Mouse (Mus musculus) hindbrain, embryonic 12.5 days (tissue): ENCODE measurements at regions not wholly inside any gene's neighbourhood (a gene's known extent, or its start where the extent isn't known, plus 50 kb on each side); places are given as distances from the start of the nearest gene placed in this dataset.

Experiments used
- ATAC-seq: fragments of 200-750 bp; cut with Nextera tagmentation; 2 replicates; pipeline ENCODE4 v1.8.0; 2017; ENCODE audit warnings: moderate TSS enrichment; ENCODE audit not compliant: low FRiP score
- H3K27ac ChIP-seq: fragments of 300-500 bp; sonication (generic); 2 replicates; pipeline ENCODE4 v1.5.1; 2016; ENCODE audit warnings: mild to moderate bottlenecking
- H3K27me3 ChIP-seq: fragments of 300-500 bp; sonication (generic); 2 replicates; pipeline ENCODE4 v1.6.1; 2016; ENCODE audit warnings: mild to moderate bottlenecking
- H3K36me3 ChIP-seq: fragments of 300-500 bp; sonication (generic); 2 replicates; pipeline ENCODE4 v1.6.1; 2016; ENCODE audit warnings: mild to moderate bottlenecking
- H3K4me1 ChIP-seq: fragments of 300-500 bp; sonication (generic); 2 replicates; pipeline ENCODE4 v1.6.1; 2016
- H3K4me2 ChIP-seq: fragments of 300-500 bp; sonication (generic); replicated peaks from 2 replicates; pipeline ENCODE4 v1.6.1; 2016; ENCODE audit warnings: mild to moderate bottlenecking
- H3K4me3 ChIP-seq: fragments of 300-500 bp; sonication (generic); 2 replicates; pipeline ENCODE4 v1.5.1; 2016; ENCODE audit warnings: mild to moderate bottlenecking
- H3K9ac ChIP-seq: fragments of 300-500 bp; sonication (generic); 2 replicates; pipeline ENCODE4 v1.6.1; 2016; ENCODE audit warnings: mild to moderate bottlenecking, moderate library complexity
- H3K9me3 ChIP-seq: fragments of 300-500 bp; sonication (generic); replicated peaks from 2 replicates; pipeline ENCODE4 v1.6.1; 2016; ENCODE audit warnings: mild to moderate bottlenecking
- WGBS: fragments of 180-500 bp; shearing (Covaris S2); methylation state at CpG from one replicate; pipeline ENCODE4 v1.1.7; 2016; 5-methylcytosine and 5-hydroxymethylcytosine counted together

GRCm38 (mm10) chr13:71874986-71875385 is 88.5 kb downstream of the Irx1 start:
- no peak overlapping the region for H3K4me2 ChIP-seq
- WGBS, result 84% methylated on average over 5 of the region's 5 CpGs
- ATAC-seq, result no peak
- H3K27ac ChIP-seq, result no peak overlapping the region
- no peak overlapping the region for H3K4me3 ChIP-seq
- H3K4me1 ChIP-seq, result no peaks in the 10 kb centered on the region
- no peak overlapping the region for H3K9ac ChIP-seq
- no peaks in the 10 kb centered on the region for H3K36me3 ChIP-seq
- no peaks in the 10 kb centered on the region for H3K9me3 ChIP-seq
- no peaks in the 10 kb centered on the region for H3K27me3 ChIP-seq

- H3K4me2 ChIP-seq, result no peak overlapping the region
- 74% methylated on average over 6 of the region's 6 CpGs for WGBS
- no peaks in the 10 kb centered on the region for H3K9me3 ChIP-seq
- H3K27me3 ChIP-seq, result no peaks in the 10 kb centered on the region
- no peak overlapping the region for H3K4me3 ChIP-seq
- H3K27ac ChIP-seq, result no peak overlapping the region
- H3K36me3 ChIP-seq, result no peaks in the 10 kb centered on the region
- H3K9ac ChIP-seq, result no peak overlapping the region
- no peaks in the 10 kb centered on the region for H3K4me1 ChIP-seq
- no peak for ATAC-seq
These were observed 94.8 kb downstream of the Irx1 start for GRCm38 (mm10) chr13:71868763-71869162.

- 72% methylated on average over 7 of the region's 7 CpGs for WGBS
- H3K27me3 ChIP-seq, result no peaks in the 10 kb centered on the region
- no peak for ATAC-seq
- H3K4me2 ChIP-seq, result no peak overlapping the region
- H3K9ac ChIP-seq, result no peak overlapping the region
- H3K4me1 ChIP-seq, result no peaks in the 10 kb centered on the region
- H3K27ac ChIP-seq, result no peak overlapping the region
- H3K9me3 ChIP-seq, result no peaks in the 10 kb centered on the region
- H3K4me3 ChIP-seq, result no peak overlapping the region
- no peaks in the 10 kb centered on the region for H3K36me3 ChIP-seq
These were observed 110.0 kb downstream of the Irx1 start for GRCm38 (mm10) chr13:71853426-71854025.

- Histone ChIP-seq H3K9me3 (no peaks in the 10 kb centered on the region), H3K4me2 (no peak overlapping the region), H3K4me3 (no peak overlapping the region), H3K36me3 (no peaks in the 10 kb centered on the region), H3K27me3 (no peaks in the 10 kb centered on the region), H3K4me1 (peaks cover 5% of the 10 kb centered on the region; the same call in 1 of the 2 replicates), H3K9ac (no peak overlapping the region), H3K27ac (no peak overlapping the region)
- ATAC-seq, result peak; percentile 89
- 49% methylated on average over 16 of the region's 16 CpGs for WGBS
These were observed 159.2 kb downstream of the Irx1 start for GRCm38 (mm10) chr13:71804032-71804958.

- no peaks in the 10 kb centered on the region for H3K9me3 ChIP-seq
- no peak overlapping the region for H3K9ac ChIP-seq
- no peaks in the 10 kb centered on the region for H3K36me3 ChIP-seq
- H3K4me3 ChIP-seq, result no peak overlapping the region
- H3K27ac ChIP-seq, result no peak overlapping the region
- 88% methylated on average over 6 of the region's 6 CpGs for WGBS
- ATAC-seq, result no peak
- no peaks in the 10 kb centered on the region for H3K4me1 ChIP-seq
- no peak overlapping the region for H3K4me2 ChIP-seq
- H3K27me3 ChIP-seq, result no peaks in the 10 kb centered on the region; the same call in 1 of the 2 replicates
These were observed 165.2 kb downstream of the Irx1 start for GRCm38 (mm10) chr13:71798288-71798687.

- Histone ChIP-seq H3K27me3 (no peaks in the 10 kb centered on the region), H3K4me1 (peaks cover 4% of the 10 kb centered on the region; the same call in 1 of the 2 replicates), H3K9ac (no peak overlapping the region), H3K4me2 (no peak overlapping the region), H3K27ac (0 out of 2 replicates have a peak overlapping the region, but pooled peaks have one; percentile 19), H3K36me3 (no peaks in the 10 kb centered on the region), H3K4me3 (no peak overlapping the region), H3K9me3 (no peaks in the 10 kb centered on the region)
- WGBS, result 41% methylated on average over 10 of the region's 10 CpGs
- ATAC-seq, result peak; percentile 64; the same call in 1 of the 2 replicates
These were observed 178.8 kb downstream of the Irx1 start for GRCm38 (mm10) chr13:71784740-71785139.

GRCm38 (mm10) chr13:71747003-71747965 is 216.2 kb downstream of the Irx1 start:
- Histone ChIP-seq H3K9me3 (no peaks in the 10 kb centered on the region), H3K4me2 (no peak overlapping the region), H3K27ac (no peak overlapping the region), H3K9ac (no peak overlapping the region), H3K4me1 (no peaks in the 10 kb centered on the region), H3K36me3 (no peaks in the 10 kb centered on the region), H3K27me3 (no peaks in the 10 kb centered on the region), H3K4me3 (no peak overlapping the region)
- 84% methylated on average over 11 of the region's 11 CpGs for WGBS
- no peak for ATAC-seq

GRCm38 (mm10) chr13:71746534-71746933 is 217.0 kb downstream of the Irx1 start:
- Histone ChIP-seq H3K4me1 (no peaks in the 10 kb centered on the region), H3K9me3 (no peaks in the 10 kb centered on the region), H3K4me2 (no peak overlapping the region), H3K4me3 (no peak overlapping the region), H3K36me3 (no peaks in the 10 kb centered on the region), H3K9ac (no peak overlapping the region), H3K27me3 (no peaks in the 10 kb centered on the region), H3K27ac (no peak overlapping the region)
- no peak for ATAC-seq
- WGBS, result 56% methylated on average over 3 of the region's 3 CpGs

GRCm38 (mm10) chr13:71736821-71737345 is 226.6 kb downstream of the Irx1 start:
- no peaks in the 10 kb centered on the region; the same call in 1 of the 2 replicates for H3K4me1 ChIP-seq
- ATAC-seq, result no peak
- no peak overlapping the region for H3K4me3 ChIP-seq
- no peak overlapping the region for H3K27ac ChIP-seq
- no peaks in the 10 kb centered on the region for H3K27me3 ChIP-seq
- H3K9me3 ChIP-seq, result no peaks in the 10 kb centered on the region
- WGBS, result 82% methylated on average over 8 of the region's 8 CpGs
- H3K9ac ChIP-seq, result no peak overlapping the region
- H3K4me2 ChIP-seq, result no peak overlapping the region
- no peaks in the 10 kb centered on the region for H3K36me3 ChIP-seq

GRCm38 (mm10) chr13:71734261-71734660 is 229.3 kb downstream of the Irx1 start:
- ATAC-seq, result no peak
- H3K9me3 ChIP-seq, result no peaks in the 10 kb centered on the region
- no peak overlapping the region for H3K27ac ChIP-seq
- no peaks in the 10 kb centered on the region for H3K36me3 ChIP-seq
- H3K9ac ChIP-seq, result no peak overlapping the region
- no peaks in the 10 kb centered on the region; the same call in 1 of the 2 replicates for H3K4me1 ChIP-seq
- WGBS, result 54% methylated on average over 12 of the region's 12 CpGs
- no peak overlapping the region for H3K4me2 ChIP-seq
- H3K4me3 ChIP-seq, result no peak overlapping the region
- no peaks in the 10 kb centered on the region for H3K27me3 ChIP-seq

- WGBS, result 86% methylated on average over 5 of the region's 5 CpGs
- Histone ChIP-seq H3K4me2 (no peak overlapping the region), H3K36me3 (no peaks in the 10 kb centered on the region), H3K9ac (no peak overlapping the region), H3K4me3 (no peak overlapping the region), H3K27ac (no peak overlapping the region), H3K4me1 (no peaks in the 10 kb centered on the region; the same call in 1 of the 2 replicates), H3K9me3 (no peaks in the 10 kb centered on the region), H3K27me3 (no peaks in the 10 kb centered on the region)
- ATAC-seq, result no peak
These were observed 230.2 kb downstream of the Irx1 start for GRCm38 (mm10) chr13:71733360-71733759.
